Mouse (Mus musculus): ENCODE data around the gene Ypel3.

- TF ChIP-seq CTCF (IDR thresholded peaks at IDR 0.05; ENCODE audit: extremely low read depth, insufficient read depth, low read length) (no peak), POLR2A (IDR thresholded peaks at IDR 0.05; ENCODE audit: extremely low read depth, insufficient read depth, low read length) (no peak)
Measured at GRCm38 (mm10) chr7:126784469-126784868, 7.7 kb downstream of the Ypel3 start.
